Mouse (Mus musculus) ovary, postnatal 36 days (tissue): ENCODE measurements at regions not wholly inside any gene's neighbourhood (a gene's known extent, or its start where the extent isn't known, plus 50 kb on each side); places are given as distances from the start of the nearest gene placed in this dataset.

ENCODE experiments used
- DNase-seq: peaks from one replicate; pipeline ENCODE4 v3.0.0; 2022; ENCODE audit warnings: low spot score, mixed read lengths

GRCm38 (mm10) chr5:85954526-85954925 is 110.9 kb downstream of the Cenpc1 start:
- DNase-seq, result no peak

- DNase-seq, result no peak
Observed at GRCm38 (mm10) chr5:85936667-85937314, 128.6 kb downstream of the Cenpc1 start.

- no peak for DNase-seq
Observed at GRCm38 (mm10) chr5:85918288-85918687, 147.1 kb downstream of the Cenpc1 start.

- DNase-seq, result no peak
Observed at GRCm38 (mm10) chr5:85915000-85915399, 150.4 kb downstream of the Cenpc1 start.

DNA sequence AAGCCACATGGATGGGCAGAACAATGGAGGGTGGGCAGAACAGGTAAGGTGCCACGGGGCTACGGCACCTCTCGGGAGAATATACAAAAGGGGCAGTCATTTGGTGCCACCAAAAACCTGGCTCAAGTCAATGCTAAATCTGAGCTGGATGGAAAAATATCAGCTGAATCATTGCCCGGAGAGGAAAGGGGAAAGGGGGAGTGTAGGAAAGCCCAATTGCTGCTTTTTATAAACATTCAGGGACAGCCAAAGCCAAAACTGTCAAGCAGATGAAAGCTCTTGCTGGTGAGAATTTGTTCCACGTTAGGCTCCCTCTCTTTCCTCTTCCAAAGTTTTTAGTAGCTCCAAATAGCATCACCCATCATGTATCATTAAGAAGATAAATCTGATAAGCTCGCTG is 168.9 kb downstream of the Cenpc1 start:
- DNase-seq, result no peak

DNA sequence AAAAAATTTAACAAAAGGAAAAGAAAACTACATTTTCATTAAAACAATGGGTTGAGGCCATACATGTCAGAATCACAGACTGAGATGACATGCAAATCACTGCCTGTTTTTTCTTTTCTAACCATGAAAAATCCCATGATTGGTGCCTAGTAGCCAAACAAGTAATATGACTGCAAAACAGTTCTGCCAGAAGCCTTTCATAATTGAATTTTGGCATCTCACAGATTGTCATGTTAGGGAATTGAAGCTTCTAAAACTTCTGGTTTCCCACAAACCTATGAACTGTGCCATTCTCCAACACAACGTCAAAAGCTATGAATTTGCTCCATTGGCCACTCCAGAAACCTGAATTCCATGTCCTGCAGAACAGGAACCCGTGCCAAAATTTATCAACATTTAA is 169.6 kb downstream of the Cenpc1 start:
- no peak for DNase-seq

GRCm38 (mm10) chr5:85870311-85870710 is 195.1 kb downstream of the Cenpc1 start:
- DNase-seq, result no peak

DNA sequence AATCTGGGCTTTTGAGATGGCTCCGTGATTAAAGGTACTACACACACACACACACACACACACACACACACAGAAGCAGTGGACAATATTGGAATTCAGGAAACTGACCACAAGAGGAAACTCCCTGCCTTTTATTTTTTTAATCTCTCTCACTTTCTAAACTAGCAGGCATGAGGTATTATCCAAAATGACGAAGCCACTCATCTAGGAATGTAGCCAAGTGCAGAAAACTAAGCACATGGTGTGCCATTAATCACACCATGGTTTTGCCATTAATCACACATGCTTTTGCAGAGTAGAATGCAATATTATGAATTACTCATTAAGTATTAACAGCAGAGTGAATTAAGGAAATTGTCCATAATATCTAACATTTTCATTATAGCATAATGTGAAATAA is 232.8 kb downstream of the Cenpc1 start:
- no peak for DNase-seq

DNA sequence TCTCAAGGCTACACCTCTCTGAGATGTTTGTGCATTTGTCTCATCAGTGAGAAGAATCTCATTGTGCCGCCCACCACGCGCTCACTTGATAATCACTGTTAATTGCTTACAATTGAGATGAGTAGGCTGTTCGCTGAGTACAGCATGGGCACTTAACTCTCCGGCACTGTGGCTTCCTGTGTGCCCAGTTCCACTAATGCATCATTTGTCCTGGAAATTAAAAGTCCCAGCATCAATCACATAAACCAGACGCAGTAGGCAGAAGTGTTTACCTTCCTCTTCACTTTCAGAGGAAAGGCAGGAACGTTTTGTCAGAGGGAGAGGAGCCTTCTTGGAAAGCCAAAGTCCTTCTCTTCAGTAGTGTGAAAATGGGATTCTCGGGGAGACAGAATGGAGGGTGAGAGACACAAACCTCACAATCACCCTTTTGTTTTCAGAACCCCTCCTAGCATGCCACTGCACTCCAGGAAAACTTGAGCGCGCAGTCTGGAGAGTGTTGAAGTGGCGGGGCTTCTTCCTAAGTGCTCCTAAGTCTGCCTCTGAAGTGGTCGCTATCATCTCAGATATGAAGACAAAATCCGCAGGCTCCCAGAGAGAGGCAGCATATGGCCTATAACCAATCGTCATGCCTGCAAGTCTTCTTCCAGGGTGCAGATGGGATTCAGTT is 269.7 kb downstream of the Cenpc1 start:
- no peak for DNase-seq

DNA sequence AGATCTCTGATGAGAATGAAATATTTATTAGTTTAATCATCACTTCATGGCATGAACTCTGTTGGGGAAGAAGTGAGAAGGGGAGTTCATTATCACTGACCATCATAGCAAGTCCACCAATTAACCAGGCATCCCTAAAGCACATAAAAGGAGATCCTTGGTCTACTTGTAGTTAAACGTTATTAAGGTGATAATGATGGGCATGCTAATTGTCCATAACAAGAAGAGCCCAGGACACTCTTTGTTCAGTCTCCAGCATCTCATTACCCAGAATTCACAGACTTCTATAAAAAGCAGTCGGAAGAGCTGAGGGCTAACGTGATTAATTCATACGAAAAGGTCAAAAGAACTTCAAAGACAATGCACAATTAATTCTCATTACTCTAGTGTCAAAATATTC is 272.2 kb downstream of the Cenpc1 start:
- no peak for DNase-seq

GRCm38 (mm10) chr5:85780730-85781454 is 284.5 kb downstream of the Cenpc1 start:
- peak; percentile 7 for DNase-seq

DNA sequence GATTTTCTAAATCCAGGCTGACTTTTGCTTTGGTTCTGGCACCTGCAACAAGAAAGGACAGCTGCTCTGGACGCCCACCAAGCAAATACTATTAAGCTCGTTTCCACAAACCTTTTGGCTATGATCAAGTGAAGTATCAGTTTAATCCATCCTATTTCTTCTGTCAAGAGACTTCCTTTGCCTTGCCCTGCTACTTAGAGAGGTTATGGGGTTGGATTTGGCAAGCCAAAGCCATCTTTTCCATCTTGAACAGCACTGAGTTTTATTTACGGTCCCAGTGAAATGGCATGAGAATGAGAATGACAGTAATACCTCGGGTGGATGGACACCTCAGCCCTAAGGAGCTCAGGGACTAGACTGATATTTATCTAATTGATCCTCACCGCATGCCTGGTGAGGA is 285.4 kb downstream of the Cenpc1 start:
- no peak for DNase-seq

- DNase-seq, result no peak
Observed at GRCm38 (mm10) chr5:85779205-85779604, 286.2 kb downstream of the Cenpc1 start.

DNA sequence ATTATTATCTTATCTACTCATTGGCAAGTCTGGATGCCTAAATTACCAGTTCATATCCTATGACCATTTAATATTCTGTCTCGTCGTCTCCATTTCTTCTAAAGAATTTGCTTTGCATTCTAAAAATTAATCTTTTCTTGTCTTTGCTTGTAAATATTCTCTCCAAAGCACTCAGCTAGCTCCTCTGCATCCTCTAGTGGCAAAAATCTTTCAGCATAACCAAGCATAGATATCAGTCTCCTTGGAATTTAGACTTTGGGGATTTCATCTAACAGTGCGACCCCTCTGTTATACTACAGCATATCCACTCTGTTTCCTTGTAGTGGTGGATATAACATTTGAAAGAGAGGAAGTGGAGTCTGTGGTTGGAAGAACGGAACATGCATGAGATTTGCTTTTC is 292.7 kb downstream of the Cenpc1 start:
- no peak for DNase-seq

GRCm38 (mm10) chr5:85772086-85772485 is 293.3 kb downstream of the Cenpc1 start:
- DNase-seq, result no peak

DNA sequence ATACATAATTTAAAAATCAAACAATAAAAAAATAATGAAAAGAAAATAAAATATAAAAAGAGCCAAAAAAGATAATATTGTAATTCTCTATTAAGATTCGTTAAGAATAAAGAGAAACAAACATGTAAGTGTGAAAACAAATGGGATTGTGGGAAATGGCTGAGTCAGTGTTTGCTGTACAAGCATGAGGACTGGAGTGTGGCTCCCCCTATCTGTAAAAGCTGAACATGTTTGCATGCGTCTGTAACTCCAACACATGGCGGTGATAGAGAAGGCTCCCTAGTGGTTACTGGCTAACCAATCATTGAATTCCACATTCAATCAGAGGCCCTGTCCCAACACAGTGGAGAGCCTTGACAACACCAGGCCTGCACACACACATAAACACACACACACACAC is 298.2 kb downstream of the Cenpc1 start:
- no peak for DNase-seq

- no peak for DNase-seq
Observed at GRCm38 (mm10) chr5:85756716-85757115, 308.7 kb downstream of the Cenpc1 start.

DNA sequence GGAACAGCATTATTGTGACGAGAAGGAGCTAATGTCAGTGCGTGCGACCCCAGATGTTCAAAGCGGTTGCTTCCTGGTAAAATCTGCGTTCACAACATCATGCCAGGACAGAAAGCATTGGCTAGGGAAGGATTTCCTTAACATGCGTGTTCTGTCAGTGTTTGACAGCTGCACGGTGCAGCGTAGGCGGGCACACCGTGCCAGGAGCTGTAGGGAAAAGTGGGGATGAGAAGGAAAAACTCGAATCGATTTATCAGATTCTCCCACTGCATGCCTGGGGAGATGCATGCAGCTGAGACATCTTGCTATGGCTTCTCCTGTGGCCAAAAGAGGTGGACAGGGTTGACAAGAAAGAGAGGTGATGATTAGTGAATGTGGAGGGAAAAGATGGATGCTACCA is 311.2 kb downstream of the Cenpc1 start:
- DNase-seq, result no peak

DNA sequence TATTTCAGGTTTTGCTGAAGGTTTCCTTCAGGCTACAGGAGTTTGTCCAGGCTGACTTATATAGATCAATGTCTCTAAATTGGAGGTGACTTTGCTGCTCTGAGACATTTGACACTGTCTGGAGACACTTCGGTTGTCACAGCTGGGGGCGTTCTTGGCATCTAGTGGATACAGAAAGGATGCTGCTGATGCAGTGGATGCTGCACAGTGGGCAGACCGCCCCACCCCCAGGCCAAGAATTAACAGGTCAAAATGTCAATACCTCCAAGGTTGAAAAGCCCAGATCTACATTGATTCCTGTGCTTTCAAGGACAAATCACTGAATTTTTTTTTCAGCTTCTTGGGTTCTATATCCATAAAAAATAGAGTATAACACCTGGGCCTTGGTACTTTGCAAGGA is 312.3 kb downstream of the Cenpc1 start:
- no peak for DNase-seq

DNA sequence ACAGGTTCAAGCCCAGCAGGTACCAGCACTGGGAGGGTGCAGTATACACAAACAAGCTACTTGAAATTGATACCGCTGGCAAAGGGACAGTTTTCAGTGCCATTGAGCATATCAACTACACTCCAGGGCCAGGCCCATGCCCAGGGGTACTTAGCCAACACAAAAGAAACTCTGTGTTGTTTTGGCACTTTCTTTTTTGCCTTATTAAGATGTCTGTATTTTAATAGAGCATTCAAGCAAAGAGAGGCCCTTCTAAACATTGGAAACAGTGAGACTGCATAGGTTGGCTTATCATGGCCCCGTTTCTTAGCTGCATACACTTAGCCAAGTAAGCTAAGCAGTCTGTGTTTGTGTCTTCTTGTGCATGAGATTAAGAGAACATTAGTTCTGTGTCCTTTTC is 313.7 kb downstream of the Cenpc1 start:
- no peak for DNase-seq

GRCm38 (mm10) chr5:85750893-85751292 is 314.5 kb downstream of the Cenpc1 start:
- no peak for DNase-seq

DNA sequence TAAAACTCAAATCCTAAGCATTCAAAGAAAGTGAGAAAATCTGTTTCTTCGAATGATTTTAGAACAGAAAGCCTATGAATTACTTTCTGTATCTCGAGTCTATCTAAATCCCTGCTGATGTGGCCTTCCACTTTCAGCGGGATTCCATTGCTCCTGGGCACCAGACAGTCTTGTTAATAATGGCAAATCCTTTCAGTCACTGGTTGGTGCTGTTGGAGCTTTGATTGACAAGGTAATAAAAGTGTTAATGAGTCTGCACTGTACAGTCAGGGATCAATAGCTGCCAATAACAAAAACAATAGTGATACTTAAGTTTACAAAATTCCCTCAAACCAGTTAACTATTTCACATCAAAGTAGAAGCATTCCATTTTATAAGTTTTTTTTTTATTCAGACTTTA is 335.8 kb downstream of the Cenpc1 start:
- DNase-seq, result no peak

- no peak for DNase-seq
Observed at GRCm38 (mm10) chr5:85707345-85707744, 358.0 kb downstream of the Cenpc1 start.
